Mouse (Mus musculus) kidney, embryonic 15.5 days (tissue): ENCODE results near the gene Cdk2ap2. TPM values are rescaled to one million over a fixed set of nuclear protein-coding genes. Genes with fewer than 3 reads are reported as not detected.
"Not testable (repeated sequence)": the region's sequence is repeated elsewhere in the genome, so short reads cannot be mapped to it uniquely, and the experiment has no call there.

ENCODE experiments used
- ATAC-seq: fragments of 200-750 bp; cut with Nextera tagmentation; replicated peaks from 2 replicates; pipeline ENCODE4 v1.8.0; 2017; ENCODE audit warnings: moderate TSS enrichment; ENCODE audit not compliant: low FRiP score
- H3K27ac ChIP-seq: fragments of 300-500 bp; sonication (generic); 2 replicates; pipeline ENCODE4 v1.5.1; 2015; ENCODE audit warnings: mild to moderate bottlenecking, inconsistent platforms
- H3K27me3 ChIP-seq: fragments of 300-500 bp; sonication (generic); 2 replicates; pipeline ENCODE4 v1.6.1; 2015; ENCODE audit warnings: inconsistent platforms
- H3K36me3 ChIP-seq: fragments of 300-500 bp; sonication (generic); 2 replicates; pipeline ENCODE4 v1.6.1; 2015; ENCODE audit warnings: inconsistent platforms
- H3K4me1 ChIP-seq: fragments of 300-500 bp; sonication (generic); 2 replicates; pipeline ENCODE4 v1.6.1; 2015; ENCODE audit warnings: inconsistent platforms
- H3K4me2 ChIP-seq: fragments of 300-500 bp; sonication (generic); 2 replicates; pipeline ENCODE4 v1.6.1; 2015; ENCODE audit warnings: moderate library complexity, mild to moderate bottlenecking, inconsistent platforms
- H3K4me3 ChIP-seq: fragments of 300-500 bp; sonication (generic); replicated peaks from 2 replicates; pipeline ENCODE4 v1.5.1; 2015; ENCODE audit warnings: mild to moderate bottlenecking, inconsistent platforms
- H3K9ac ChIP-seq: fragments of 300-500 bp; sonication (generic); 2 replicates; pipeline ENCODE4 v1.6.1; 2015; ENCODE audit warnings: mild to moderate bottlenecking, inconsistent platforms
- H3K9me3 ChIP-seq: fragments of 300-500 bp; sonication (generic); replicated peaks from 2 replicates; pipeline ENCODE4 v1.6.1; 2016; ENCODE audit warnings: inconsistent platforms
- WGBS: fragments of 180-500 bp; shearing (Covaris S2); methylation state at CpG from one replicate; pipeline ENCODE4 v1.1.7; 2015; ENCODE audit warnings: mixed read lengths; 5-methylcytosine and 5-hydroxymethylcytosine counted together
- polyA plus RNA-seq: library from polyadenylated mRNA; unstranded; fragments of >200 nt; fragmentation: Nextera tagmentation; extraction: Ambion mirVana; gene quantifications from 2 replicates; pipeline ENCODE4 v1.2.1, GENCODE M21; 2015

The Cdk2ap2 gene
- polyA plus RNA-seq, 1 experiment from 2014 or later, result 117 TPM

- H3K4me1 ChIP-seq, result peaks cover 53% of the 10 kb centered on the region
- peak; percentile 19; the same call in 1 of the 2 replicates for ATAC-seq
- H3K4me3 ChIP-seq, result no peak overlapping the region
- 39% methylated on average over 13 of the region's 13 CpGs for WGBS
- peak overlapping the region; percentile 84 for H3K27ac ChIP-seq
- H3K36me3 ChIP-seq, result peaks cover 64% of the 10 kb centered on the region
- H3K27me3 ChIP-seq, result no peaks in the 10 kb centered on the region
- no peaks in the 10 kb centered on the region for H3K9me3 ChIP-seq
- peak overlapping the region; percentile 13; the same call in 1 of the 2 replicates for H3K4me2 ChIP-seq
- no peak overlapping the region for H3K9ac ChIP-seq
These were observed 16.3 kb downstream of the Cdk2ap2 start for GRCm38 (mm10) chr19:4113186-4113805.

GRCm38 (mm10) chr19:4113806-4114230 is 16.8 kb downstream of the Cdk2ap2 start:
- peaks cover 66% of the 10 kb centered on the region for H3K36me3 ChIP-seq
- WGBS, result 6% methylated on average over 5 of the region's 5 CpGs
- H3K27me3 ChIP-seq, result no peaks in the 10 kb centered on the region
- peaks cover 53% of the 10 kb centered on the region for H3K4me1 ChIP-seq
- peak overlapping the region; percentile 13; the same call in 1 of the 2 replicates for H3K4me2 ChIP-seq
- peak overlapping the region; percentile 84 for H3K27ac ChIP-seq
- H3K4me3 ChIP-seq, result no peak overlapping the region
- 0 out of 2 replicates have a peak overlapping the region, but pooled peaks have one; percentile 21 for H3K9ac ChIP-seq
- H3K9me3 ChIP-seq, result no peaks in the 10 kb centered on the region
- peak; percentile 69 for ATAC-seq

GRCm38 (mm10) chr19:4114551-4114950 is 17.6 kb downstream of the Cdk2ap2 start:
- Histone ChIP-seq H3K9me3 (no peaks in the 10 kb centered on the region), H3K36me3 (peaks cover 68% of the 10 kb centered on the region), H3K4me3 (no peak overlapping the region), H3K4me2 (no peak overlapping the region), H3K27me3 (no peaks in the 10 kb centered on the region), H3K27ac (peak overlapping the region; percentile 84), H3K4me1 (peaks cover 51% of the 10 kb centered on the region), H3K9ac (peak overlapping the region; percentile 21; the same call in 1 of the 2 replicates)
- 86% methylated on average over 10 of the region's 10 CpGs for WGBS
- ATAC-seq, result no peak

- Histone ChIP-seq H3K27ac (peak overlapping the region; percentile 84), H3K36me3 (peaks cover 66% of the 10 kb centered on the region), H3K9me3 (no peaks in the 10 kb centered on the region), H3K27me3 (no peaks in the 10 kb centered on the region), H3K4me1 (peaks cover 47% of the 10 kb centered on the region), H3K4me2 (no peak overlapping the region), H3K9ac (no peak overlapping the region), H3K4me3 (no peak overlapping the region)
- no peak for ATAC-seq
- 94% methylated on average over 10 of the region's 10 CpGs for WGBS
These were observed 18.2 kb downstream of the Cdk2ap2 start for GRCm38 (mm10) chr19:4115144-4115543.

GRCm38 (mm10) chr19:4115816-4116215 is 18.8 kb downstream of the Cdk2ap2 start:
- 91% methylated on average over 11 of the region's 11 CpGs for WGBS
- no peak overlapping the region for H3K27ac ChIP-seq
- no peaks in the 10 kb centered on the region for H3K9me3 ChIP-seq
- no peak for ATAC-seq
- H3K9ac ChIP-seq, result no peak overlapping the region
- H3K4me2 ChIP-seq, result no peak overlapping the region
- H3K36me3 ChIP-seq, result peaks cover 66% of the 10 kb centered on the region
- no peaks in the 10 kb centered on the region for H3K27me3 ChIP-seq
- no peak overlapping the region for H3K4me3 ChIP-seq
- H3K4me1 ChIP-seq, result peaks cover 50% of the 10 kb centered on the region

- no peaks in the 10 kb centered on the region for H3K9me3 ChIP-seq
- no peak for ATAC-seq
- no peak overlapping the region for H3K4me3 ChIP-seq
- H3K9ac ChIP-seq, result no peak overlapping the region
- H3K27ac ChIP-seq, result 0 out of 2 replicates have a peak overlapping the region, but pooled peaks have one; percentile 8
- 83% methylated on average over 7 of the region's 7 CpGs for WGBS
- no peak overlapping the region for H3K4me2 ChIP-seq
- peaks cover 55% of the 10 kb centered on the region for H3K4me1 ChIP-seq
- H3K36me3 ChIP-seq, result peaks cover 60% of the 10 kb centered on the region
- H3K27me3 ChIP-seq, result no peaks in the 10 kb centered on the region
These were observed 20.0 kb downstream of the Cdk2ap2 start for GRCm38 (mm10) chr19:4117006-4117405.

GRCm38 (mm10) chr19:4118350-4118749 is 21.4 kb downstream of the Cdk2ap2 start:
- no peak overlapping the region for H3K27ac ChIP-seq
- WGBS, result 93% methylated on average over 2 of the region's 2 CpGs
- H3K4me1 ChIP-seq, result peaks cover 44% of the 10 kb centered on the region
- no peaks in the 10 kb centered on the region for H3K27me3 ChIP-seq
- H3K36me3 ChIP-seq, result peaks cover 47% of the 10 kb centered on the region
- H3K4me2 ChIP-seq, result no peak overlapping the region
- H3K9me3 ChIP-seq, result no peaks in the 10 kb centered on the region
- H3K4me3 ChIP-seq, result no peak overlapping the region
- no peak for ATAC-seq
- H3K9ac ChIP-seq, result no peak overlapping the region

- Histone ChIP-seq H3K4me2 (peak overlapping the region; percentile 60; the same call in 1 of the 2 replicates), H3K27me3 (no peaks in the 10 kb centered on the region), H3K36me3 (peaks cover 34% of the 10 kb centered on the region), H3K9me3 (no peaks in the 10 kb centered on the region), H3K4me1 (peaks cover 35% of the 10 kb centered on the region), H3K9ac (no peak overlapping the region), H3K27ac (no peak overlapping the region), H3K4me3 (peak overlapping the region; percentile 49; the same call in 1 of the 2 replicates)
- 89% methylated on average over 6 of the region's 6 CpGs for WGBS
- no peak for ATAC-seq
These were observed 22.9 kb downstream of the Cdk2ap2 start for GRCm38 (mm10) chr19:4119716-4120487.

- Histone ChIP-seq H3K4me1 (peaks cover 35% of the 10 kb centered on the region), H3K36me3 (peaks cover 28% of the 10 kb centered on the region), H3K9me3 (no peaks in the 10 kb centered on the region), H3K9ac (no peak overlapping the region), H3K4me2 (peak overlapping the region; percentile 60), H3K27me3 (no peaks in the 10 kb centered on the region), H3K4me3 (peak overlapping the region; percentile 49), H3K27ac (no peak overlapping the region)
- WGBS, result 91% methylated on average over 2 of the region's 2 CpGs
- ATAC-seq, result no peak
These were observed 23.5 kb downstream of the Cdk2ap2 start for GRCm38 (mm10) chr19:4120496-4120895.

GRCm38 (mm10) chr19:4121097-4121805 is 24.3 kb downstream of the Cdk2ap2 start:
- WGBS, result 2% methylated on average over 38 of the region's 38 CpGs

GRCm38 (mm10) chr19:4121896-4122295 is 24.9 kb downstream of the Cdk2ap2 start:
- not testable (repeated sequence) for H3K9ac ChIP-seq, H3K27me3 ChIP-seq, ATAC-seq, H3K9me3 ChIP-seq
- WGBS, result 67% methylated on average over 6 of the region's 6 CpGs
- Histone ChIP-seq H3K4me1 (peaks cover 37% of the 10 kb centered on the region), H3K4me3 (peak overlapping the region; percentile 49; the same call in 1 of the 2 replicates), H3K4me2 (peak overlapping the region; percentile 60; the same call in 1 of the 2 replicates), H3K27ac (0 out of 2 replicates have a peak overlapping the region, but pooled peaks have one; percentile 85), H3K36me3 (peaks cover 14% of the 10 kb centered on the region)

More at GRCm38 (mm10) chr19:4121097-4121805, 24.3 kb downstream of the Cdk2ap2 start:
- H3K4me1 ChIP-seq, result peaks cover 36% of the 10 kb centered on the region
- peak overlapping the region; percentile 49 for H3K4me3 ChIP-seq
- no peaks in the 10 kb centered on the region for H3K9me3 ChIP-seq
- peak; percentile 83 for ATAC-seq
- H3K4me2 ChIP-seq, result peak overlapping the region; percentile 60
- peaks cover 20% of the 10 kb centered on the region for H3K36me3 ChIP-seq
- peak overlapping the region; percentile 85 for H3K27ac ChIP-seq
- no peaks in the 10 kb centered on the region for H3K27me3 ChIP-seq
- peak overlapping the region; percentile 46 for H3K9ac ChIP-seq
